Mouse (Mus musculus) E14TG2a.4 (cell line): ENCODE data around the gene Irak2.
"Not testable (repeated sequence)": the region's sequence is repeated elsewhere in the genome, so short reads cannot be mapped to it uniquely, and the experiment has no call there.

ENCODE experiments used
- H3K27me3 ChIP-seq: 2 replicates; pipeline ENCODE4 v1.6.1; 2014; ENCODE audit warnings: low read length, control low read depth; ENCODE audit not compliant: insufficient read depth
- H3K36me3 ChIP-seq: 2 replicates; pipeline ENCODE4 v1.6.1; 2014; ENCODE audit warnings: low read length, control low read depth; ENCODE audit not compliant: insufficient read depth
- H3K4me1 ChIP-seq: replicated peaks from 2 replicates; pipeline ENCODE4 v1.6.1; 2014; ENCODE audit warnings: low read depth, low read length, control low read depth
- H3K4me3 ChIP-seq: replicated peaks from 2 replicates; pipeline ENCODE4 v1.5.1; 2014; ENCODE audit warnings: mild to moderate bottlenecking, low read length
- H3K9me3 ChIP-seq: 2 replicates; pipeline ENCODE4 v1.6.1; 2014; ENCODE audit warnings: low read length, control low read depth
- CTCF ChIP-seq: conservative IDR thresholded peaks from 2 replicates; pipeline ENCODE4 v1.5.1; 2014; ENCODE audit warnings: low read length
- NANOG ChIP-seq: IDR thresholded peaks from 2 replicates; pipeline ENCODE4 v1.6.1; 2014; ENCODE audit warnings: borderline replicate concordance, low read length, mixed read lengths
- POU5F1 ChIP-seq: IDR thresholded peaks from 2 replicates; pipeline ENCODE4 v1.6.1; 2014; ENCODE audit warnings: low read length, borderline replicate concordance

The Irak2 gene

GRCm38 (mm10) chr6:113692661-113693133 lies 54.4 kb downstream of the Irak2 start:
- no peaks in the 10 kb centered on the region for H3K9me3 ChIP-seq
- no peak for TF ChIP-seq POU5F1
- no peak overlapping the region for H3K4me3 ChIP-seq

GRCm38 (mm10) chr6:113693377-113693776 lies 55.1 kb downstream of the Irak2 start:
- TF ChIP-seq NANOG (no peak), CTCF (no peak), POU5F1 (no peak)
- peaks cover 43% of the 10 kb centered on the region for H3K36me3 ChIP-seq
- no peaks in the 10 kb centered on the region for H3K27me3 ChIP-seq
- no peaks in the 10 kb centered on the region for H3K9me3 ChIP-seq
- peaks cover 63% of the 10 kb centered on the region for H3K4me1 ChIP-seq
- H3K4me3 ChIP-seq, result no peak overlapping the region

More at GRCm38 (mm10) chr6:113692661-113693133, 54.4 kb downstream of the Irak2 start:
- H3K36me3 ChIP-seq, result peaks cover 43% of the 10 kb centered on the region
- peaks cover 63% of the 10 kb centered on the region for H3K4me1 ChIP-seq
- no peaks in the 10 kb centered on the region for H3K27me3 ChIP-seq

GRCm38 (mm10) chr6:113695203-113695602 lies 56.9 kb downstream of the Irak2 start:
- Histone ChIP-seq H3K36me3 (peaks cover 61% of the 10 kb centered on the region), H3K4me3 (0 out of 2 replicates have a peak overlapping the region, but pooled peaks have one; percentile 95), H3K4me1 (peaks cover 64% of the 10 kb centered on the region), H3K27me3 (no peaks in the 10 kb centered on the region), H3K9me3 (no peaks in the 10 kb centered on the region)
- TF ChIP-seq POU5F1, result no peak
- no peak for TF ChIP-seq CTCF
- TF ChIP-seq NANOG, result no peak

GRCm38 (mm10) chr6:113695766-113696355 lies 57.6 kb downstream of the Irak2 start:
- peak overlapping the region; percentile 95 for H3K4me3 ChIP-seq
- no peak for TF ChIP-seq NANOG
- no peak for TF ChIP-seq POU5F1
- no peak for TF ChIP-seq CTCF

GRCm38 (mm10) chr6:113696582-113697221 lies 58.4 kb downstream of the Irak2 start, which contains the start of gene Tatdn2:
Gene Tatdn2, plus strand, starts transcription at chr6:113697050.
- H3K9me3 ChIP-seq, result no peaks in the 10 kb centered on the region
- no peaks in the 10 kb centered on the region for H3K27me3 ChIP-seq
- TF ChIP-seq POU5F1 (no peak), NANOG (no peak), CTCF (no peak)
- peaks cover 69% of the 10 kb centered on the region for H3K36me3 ChIP-seq
- peak within 1 kb of the TSS; percentile 95 for H3K4me3 ChIP-seq
- H3K4me1 ChIP-seq, result peaks cover 63% of the 10 kb centered on the region

More at GRCm38 (mm10) chr6:113695766-113696355, 57.6 kb downstream of the Irak2 start:
- no peaks in the 10 kb centered on the region for H3K27me3 ChIP-seq
- H3K36me3 ChIP-seq, result peaks cover 65% of the 10 kb centered on the region
- H3K4me1 ChIP-seq, result peaks cover 64% of the 10 kb centered on the region
- H3K9me3 ChIP-seq, result no peaks in the 10 kb centered on the region

- Histone ChIP-seq H3K9me3 (no peaks in the 10 kb centered on the region), H3K4me1 (peaks cover 63% of the 10 kb centered on the region), H3K4me3 (peak overlapping the region; percentile 95), H3K27me3 (no peaks in the 10 kb centered on the region), H3K36me3 (peaks cover 70% of the 10 kb centered on the region)
- no peak for TF ChIP-seq POU5F1
- no peak for TF ChIP-seq CTCF
Measured at GRCm38 (mm10) chr6:113697222-113698205, 59.2 kb downstream of the Irak2 start.

- Histone ChIP-seq H3K9me3 (no peaks in the 10 kb centered on the region), H3K36me3 (peaks cover 99% of the 10 kb centered on the region), H3K27me3 (no peaks in the 10 kb centered on the region), H3K4me3 (no peak overlapping the region), H3K4me1 (peaks cover 25% of the 10 kb centered on the region)
- no peak for TF ChIP-seq NANOG
- TF ChIP-seq CTCF, result no peak
- TF ChIP-seq POU5F1, result no peak
Measured at GRCm38 (mm10) chr6:113712718-113713117, 74.5 kb downstream of the Irak2 start.

GRCm38 (mm10) chr6:113713389-113713788 lies 75.1 kb downstream of the Irak2 start:
- H3K27me3 ChIP-seq, H3K9me3 ChIP-seq, H3K4me3 ChIP-seq: not testable (repeated sequence)
- Histone ChIP-seq H3K36me3 (peaks cover 99% of the 10 kb centered on the region), H3K4me1 (peaks cover 30% of the 10 kb centered on the region)
